8 mouse cellular contexts compared by ENCODE assay signal in the genomic region with DNA sequence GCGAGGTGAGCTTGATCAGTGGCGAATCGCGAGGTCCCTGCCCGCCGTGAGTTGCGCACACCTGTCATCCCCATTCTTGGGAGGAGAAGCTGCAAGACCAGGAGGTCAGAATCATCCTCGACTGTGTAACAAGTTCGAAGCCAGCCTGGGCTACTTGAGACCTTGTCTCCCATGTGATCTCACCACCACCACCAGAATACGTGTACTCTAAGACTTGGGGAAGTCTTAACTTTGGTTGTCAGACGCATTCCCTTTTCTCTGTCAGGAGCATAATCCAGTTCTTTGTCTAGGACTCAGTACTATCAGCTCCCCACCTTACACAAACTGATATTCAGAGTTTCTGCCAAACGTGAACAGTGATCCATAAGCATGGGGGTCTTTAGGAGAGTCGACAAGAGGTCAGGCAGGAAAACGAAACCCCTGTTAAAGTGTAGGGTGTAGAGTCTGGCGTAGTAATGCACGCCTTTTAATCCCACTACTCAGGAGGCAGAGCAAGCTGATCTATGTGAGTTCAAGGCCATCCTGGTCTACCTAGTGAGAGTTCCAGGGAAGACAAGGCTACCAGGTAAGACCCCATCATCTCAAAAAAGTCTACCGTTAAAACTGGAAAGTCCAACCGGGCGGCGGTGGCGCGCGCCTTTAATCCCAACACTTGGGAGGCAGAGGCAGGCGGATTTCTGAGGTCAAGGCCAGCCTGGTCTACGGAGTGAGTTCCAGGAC. TPM values are rescaled to one million over a fixed set of nuclear protein-coding genes. Genes with fewer than 3 reads are reported as not detected.
A peak's percentile ranks its signal among the peaks of the same experiment; 100 is the strongest.
DNase-seq lines count a peak whose midpoint lies in the region; ATAC-seq lines count a peak whose summit lies in the region.

No protein-coding gene starts in this region.

- peaks cover 31% of the 10 kb centered on the region for H3K36me3 ChIP-seq in kidney, embryonic 15.5 days
- peaks cover 24% of the 10 kb centered on the region for H3K36me3 ChIP-seq in hindbrain, embryonic 13.5 days
- peaks cover 24% of the 10 kb centered on the region for H3K36me3 ChIP-seq in midbrain, embryonic 13.5 days

- no peak for ATAC-seq in kidney, embryonic 15.5 days (replicated peaks; ENCODE audit: low FRiP score)
- no peak for ATAC-seq in hindbrain, embryonic 13.5 days (ENCODE audit: low FRiP score)
- no peak for ATAC-seq in midbrain, embryonic 13.5 days

- H3K4me3 ChIP-seq in kidney, embryonic 15.5 days (replicated peaks), result peak overlapping the region; percentile 96
- peak overlapping the region; percentile 88 for H3K4me3 ChIP-seq in brown adipose tissue, adult 24 weeks (ENCODE audit: insufficient read depth, low read depth, low read length)
- H3K4me3 ChIP-seq in hindbrain, embryonic 13.5 days, result peak overlapping the region; percentile 93
- peak overlapping the region; percentile 85 for H3K4me3 ChIP-seq in midbrain, embryonic 13.5 days (replicated peaks)

- 42% methylated on average over 25 of the region's 25 CpGs for WGBS in kidney, embryonic 15.5 days
- 44% methylated on average over 25 of the region's 25 CpGs for whole genome bisulfite sequencing in hindbrain, embryonic 13.5 days
- WGBS in midbrain, embryonic 13.5 days, result 45% methylated on average over 25 of the region's 25 CpGs

- H3K4me1 ChIP-seq in kidney, embryonic 15.5 days, result peaks cover 40% of the 10 kb centered on the region
- H3K4me1 ChIP-seq in brown adipose tissue, adult 24 weeks (ENCODE audit: control insufficient read depth, insufficient read depth, insufficient read length, low read length), result peaks cover 3% of the 10 kb centered on the region; the same call in 1 of the 2 replicates
- peaks cover 52% of the 10 kb centered on the region for H3K4me1 ChIP-seq in hindbrain, embryonic 13.5 days (replicated peaks)
- H3K4me1 ChIP-seq in midbrain, embryonic 13.5 days (replicated peaks), result peaks cover 51% of the 10 kb centered on the region

- peak overlapping the region; percentile 94 for H3K9ac ChIP-seq in kidney, embryonic 15.5 days
- H3K9ac ChIP-seq in hindbrain, embryonic 13.5 days, result peak overlapping the region; percentile 81
- peak overlapping the region; percentile 80 for H3K9ac ChIP-seq in midbrain, embryonic 13.5 days (replicated peaks)

- no peaks in the 10 kb centered on the region for H3K27me3 ChIP-seq in kidney, embryonic 15.5 days
- H3K27me3 ChIP-seq in hindbrain, embryonic 13.5 days, result no peaks in the 10 kb centered on the region
- H3K27me3 ChIP-seq in midbrain, embryonic 13.5 days, result no peaks in the 10 kb centered on the region

- peak overlapping the region; percentile 84 for H3K4me2 ChIP-seq in kidney, embryonic 15.5 days
- peak overlapping the region; percentile 94 for H3K4me2 ChIP-seq in hindbrain, embryonic 13.5 days
- peak overlapping the region; percentile 83 for H3K4me2 ChIP-seq in midbrain, embryonic 13.5 days (replicated peaks)

- H3K9me3 ChIP-seq in kidney, embryonic 15.5 days (replicated peaks), result no peaks in the 10 kb centered on the region
- H3K9me3 ChIP-seq in hindbrain, embryonic 13.5 days, result no peaks in the 10 kb centered on the region
- no peaks in the 10 kb centered on the region for H3K9me3 ChIP-seq in midbrain, embryonic 13.5 days

- H3K27ac ChIP-seq in kidney, embryonic 15.5 days, result peak overlapping the region; percentile 98
- H3K27ac ChIP-seq in brown adipose tissue, adult 24 weeks (replicated peaks; ENCODE audit: low read depth, low read length), result no peak overlapping the region
- H3K27ac ChIP-seq in hindbrain, embryonic 13.5 days, result peak overlapping the region; percentile 96
- H3K27ac ChIP-seq in midbrain, embryonic 13.5 days, result peak overlapping the region; percentile 96

- DNase-seq in kidney, postnatal 10 days, result no peak
- DNase-seq in adrenal gland, adult (ENCODE audit: inconsistent age in 2 of 2, low spot score in 1 of 2), result no peak
- no peak for DNase-seq in cerebellum, postnatal 10 days
- no peak for DNase-seq in gastrocnemius, adult 18-20 months (ENCODE audit: low spot score)

RNA-seq across cellular contexts. Expression of a gene that starts 0.7 kb away (rescaled TPM):
- polyA plus RNA-seq in kidney, embryonic 15.5 days (2015; fragmentation: Nextera tagmentation; extraction: Ambion mirVana), result 21.3 and 22.0 TPM in 2 replicates
- polyA plus RNA-seq in brown adipose tissue, adult 24 weeks (2012; ENCODE audit: insufficient read depth, insufficient read length, missing spikeins), result 3.6 and 4.2 TPM in 2 replicates
- 21.9 and 22.4 TPM in 2 replicates for polyA plus RNA-seq in hindbrain, embryonic 13.5 days (2015; fragmentation: Nextera tagmentation; extraction: Ambion mirVana)
- 21.4 and 26.7 TPM in 2 replicates for polyA plus RNA-seq in midbrain, embryonic 13.5 days (2015; fragmentation: Nextera tagmentation; extraction: Ambion mirVana)
- 1 to 10 TPM; 3.2 to 6.6 TPM for total RNA-seq in gastrocnemius, adult 18-20 months (2021)

RNA-seq across cellular contexts. Expression of a gene that starts 0.9 kb away (rescaled TPM):
- polyA plus RNA-seq in kidney, embryonic 15.5 days (2015; fragmentation: Nextera tagmentation; extraction: Ambion mirVana), result 44.4 and 45.3 TPM in 2 replicates
- 17.2 and 20.3 TPM in 2 replicates for polyA plus RNA-seq in brown adipose tissue, adult 24 weeks (2012; ENCODE audit: insufficient read depth, insufficient read length, missing spikeins)
- polyA plus RNA-seq in hindbrain, embryonic 13.5 days (2015; fragmentation: Nextera tagmentation; extraction: Ambion mirVana), result 45.0 and 46.9 TPM in 2 replicates
- polyA plus RNA-seq in midbrain, embryonic 13.5 days (2015; fragmentation: Nextera tagmentation; extraction: Ambion mirVana), result 44.7 and 47.9 TPM in 2 replicates
- total RNA-seq in gastrocnemius, adult 18-20 months (2021), result 10 to 100 TPM; 32.7 to 34.4 TPM

RNA-seq across cellular contexts. Expression of a gene that starts 24.9 kb away (rescaled TPM):
- 0.74 and 1.2 TPM in 2 replicates for polyA plus RNA-seq in kidney, embryonic 15.5 days (2015; fragmentation: Nextera tagmentation; extraction: Ambion mirVana)
- polyA plus RNA-seq in brown adipose tissue, adult 24 weeks (2012; ENCODE audit: insufficient read depth, insufficient read length, missing spikeins), result not detected in 2 replicates
- polyA plus RNA-seq in hindbrain, embryonic 13.5 days (2015; fragmentation: Nextera tagmentation; extraction: Ambion mirVana), result 0.48 and 0.52 TPM in 2 replicates
- polyA plus RNA-seq in midbrain, embryonic 13.5 days (2015; fragmentation: Nextera tagmentation; extraction: Ambion mirVana), result 0.31 and 0.54 TPM in 2 replicates
- not detected for total RNA-seq in gastrocnemius, adult 18-20 months (2021)

RNA-seq across cellular contexts. Expression of a gene that starts 35.0 kb away (rescaled TPM):
- 22.0 and 22.2 TPM in 2 replicates for polyA plus RNA-seq in kidney, embryonic 15.5 days (2015; fragmentation: Nextera tagmentation; extraction: Ambion mirVana)
- polyA plus RNA-seq in brown adipose tissue, adult 24 weeks (2012; ENCODE audit: insufficient read depth, insufficient read length, missing spikeins), result 6.5 and 7.0 TPM in 2 replicates
- 32.2 and 34.2 TPM in 2 replicates for polyA plus RNA-seq in hindbrain, embryonic 13.5 days (2015; fragmentation: Nextera tagmentation; extraction: Ambion mirVana)
- 29.8 and 31.2 TPM in 2 replicates for polyA plus RNA-seq in midbrain, embryonic 13.5 days (2015; fragmentation: Nextera tagmentation; extraction: Ambion mirVana)
- 1 to 10 TPM; 1.5 to 2.4 TPM for total RNA-seq in gastrocnemius, adult 18-20 months (2021)

RNA-seq across cellular contexts. Expression of a gene that starts 35.9 kb away (rescaled TPM):
- 23.6 and 25.6 TPM in 2 replicates for polyA plus RNA-seq in kidney, embryonic 15.5 days (2015; fragmentation: Nextera tagmentation; extraction: Ambion mirVana)
- polyA plus RNA-seq in brown adipose tissue, adult 24 weeks (2012; ENCODE audit: insufficient read depth, insufficient read length, missing spikeins), result 16.7 and 19.4 TPM in 2 replicates
- polyA plus RNA-seq in hindbrain, embryonic 13.5 days (2015; fragmentation: Nextera tagmentation; extraction: Ambion mirVana), result 33.4 and 35.6 TPM in 2 replicates
- polyA plus RNA-seq in midbrain, embryonic 13.5 days (2015; fragmentation: Nextera tagmentation; extraction: Ambion mirVana), result 31.7 and 33.2 TPM in 2 replicates
- total RNA-seq in gastrocnemius, adult 18-20 months (2021), result 10 to 100 TPM; 19.9 to 21.8 TPM
